In genomic region chr19:10286458-10286872, GRCm38 (mm10) we compare ENCODE assay signal across 17 mouse cellular contexts. TPM values are rescaled to one million over a fixed set of nuclear protein-coding genes. Genes with fewer than 3 reads are reported as not detected.
DNase-seq lines count a peak whose midpoint lies in the region; ATAC-seq and TF ChIP-seq lines count a peak whose summit lies in the region.
"Had no signal": no experiment of that assay in that cellular context is flagged by ENCODE, and none has a peak within 500 bp of the region (broad histone marks: within the 10 kb centered on the region; RNA-seq: fewer than 3 reads in every experiment).

No protein-coding gene starts in this region.

- H3K4me3 ChIP-seq in forebrain, embryonic 10.5 days, result no peak overlapping the region
- no peak overlapping the region for H3K4me3 ChIP-seq in forebrain, postnatal 0 days (ENCODE audit: low read depth, low read length)
- no peak overlapping the region for H3K4me3 ChIP-seq in layer of hippocampus, adult 2 months
- no peak overlapping the region for H3K4me3 ChIP-seq in intestine, embryonic 16.5 days (ENCODE audit: low read length)
- H3K4me3 ChIP-seq in small intestine, adult 2 months (ENCODE audit: low read depth, low read length), result no peak overlapping the region
- H3K4me3 ChIP-seq: embryonic facial prominence, embryonic 15.5 days; forebrain, embryonic 13.5 days; heart, embryonic 12.5 days; limb, embryonic 13.5 days; neural tube, embryonic 15.5 days had no signal

- no peak for ATAC-seq in forebrain, postnatal 0 days
- ATAC-seq in intestine, embryonic 16.5 days, result peak; percentile 43
- ATAC-seq: forebrain, embryonic 13.5 days had no signal

- DNase-seq in forebrain, embryonic 10.5 days (ENCODE audit: extremely low spot score, low spot score), result no peak
- DNase-seq in forebrain, postnatal 0 days, result no peak
- no peak for DNase-seq in layer of hippocampus, adult 2 months (ENCODE audit: low spot score in 2 of 2)
- no peak for DNase-seq in layer of hippocampus, adult 18-20 months (ENCODE audit: low spot score in 2 of 2)
- no peak for DNase-seq in cerebellum, postnatal 36 days
- no peak for DNase-seq in cerebellum, adult 8-10 months
- DNase-seq: cerebellum, adult 11-12 months; right cerebral cortex, adult 18-20 months had no signal

- WGBS in forebrain, embryonic 10.5 days, result 77% methylated on average over 10 of the region's 10 CpGs
- WGBS in forebrain, postnatal 0 days, result 86% methylated on average over 10 of the region's 10 CpGs
- WGBS in intestine, embryonic 16.5 days, result 65% methylated on average over 10 of the region's 10 CpGs
- 30% methylated on average over 10 of the region's 10 CpGs for WGBS in small intestine, adult 2 months

- H3K9me3 ChIP-seq in forebrain, embryonic 10.5 days, result no peaks in the 10 kb centered on the region
- no peaks in the 10 kb centered on the region for H3K9me3 ChIP-seq in forebrain, postnatal 0 days (ENCODE audit: low read length)
- no peaks in the 10 kb centered on the region for H3K9me3 ChIP-seq in intestine, embryonic 16.5 days (ENCODE audit: control insufficient read depth, low read length)
- H3K9me3 ChIP-seq: embryonic facial prominence, embryonic 15.5 days; forebrain, embryonic 13.5 days; heart, embryonic 12.5 days; limb, embryonic 13.5 days; neural tube, embryonic 15.5 days had no signal

- H3K27me3 ChIP-seq in forebrain, embryonic 10.5 days (ENCODE audit: poor library complexity, severe bottlenecking), result peaks cover 7% of the 10 kb centered on the region; the same call in 1 of the 2 replicates
- no peaks in the 10 kb centered on the region for H3K27me3 ChIP-seq in forebrain, postnatal 0 days (ENCODE audit: insufficient read depth, low read length)
- no peaks in the 10 kb centered on the region for H3K27me3 ChIP-seq in intestine, embryonic 16.5 days (replicated peaks; ENCODE audit: control insufficient read depth, insufficient read depth, low read length)
- no peaks in the 10 kb centered on the region for H3K27me3 ChIP-seq in small intestine, adult 2 months (ENCODE audit: control insufficient read depth, insufficient read depth, low read length)
- H3K27me3 ChIP-seq: embryonic facial prominence, embryonic 15.5 days; forebrain, embryonic 13.5 days had no signal

- peak overlapping the region; percentile 56 for H3K27ac ChIP-seq in forebrain, embryonic 10.5 days
- H3K27ac ChIP-seq in forebrain, postnatal 0 days (ENCODE audit: low read depth, low read length), result no peak overlapping the region
- H3K27ac ChIP-seq in layer of hippocampus, adult 2 months, result peak overlapping the region; percentile 96
- H3K27ac ChIP-seq in intestine, embryonic 16.5 days (ENCODE audit: low read length), result no peak overlapping the region
- H3K27ac ChIP-seq in small intestine, adult 2 months (ENCODE audit: insufficient read depth, low read depth, low read length), result peak overlapping the region; percentile 6; the same call in 1 of the 2 replicates
- H3K27ac ChIP-seq: embryonic facial prominence, embryonic 15.5 days; forebrain, embryonic 13.5 days; limb, embryonic 13.5 days; macrophage; neural tube, embryonic 15.5 days had no signal

- no peak for TF ChIP-seq POLR2A in small intestine, adult 2 months (IDR thresholded peaks at IDR 0.05; ENCODE audit: low read depth, low read length)

- H3K4me1 ChIP-seq in forebrain, embryonic 10.5 days, result peaks cover 36% of the 10 kb centered on the region
- H3K4me1 ChIP-seq in forebrain, postnatal 0 days (ENCODE audit: insufficient read depth), result peaks cover 7% of the 10 kb centered on the region; the same call in 1 of the 2 replicates
- H3K4me1 ChIP-seq in intestine, embryonic 16.5 days (ENCODE audit: control insufficient read depth, insufficient read depth, low read length), result peaks cover 38% of the 10 kb centered on the region
- peaks cover 41% of the 10 kb centered on the region for H3K4me1 ChIP-seq in small intestine, adult 2 months (ENCODE audit: control insufficient read depth, insufficient read depth, insufficient read length, low read length)

- no peak overlapping the region for H3K9ac ChIP-seq in forebrain, postnatal 0 days
- H3K9ac ChIP-seq in intestine, embryonic 16.5 days (ENCODE audit: low read depth, low read length), result no peak overlapping the region
- H3K9ac ChIP-seq: embryonic facial prominence, embryonic 15.5 days; forebrain, embryonic 13.5 days; heart, embryonic 12.5 days; limb, embryonic 13.5 days; neural tube, embryonic 15.5 days had no signal

- H3K4me2 ChIP-seq in forebrain, postnatal 0 days (ENCODE audit: low read depth), result no peak overlapping the region
- H3K4me2 ChIP-seq in intestine, embryonic 16.5 days (ENCODE audit: low read depth, low read length), result no peak overlapping the region
- H3K4me2 ChIP-seq: embryonic facial prominence, embryonic 15.5 days; forebrain, embryonic 13.5 days; heart, embryonic 12.5 days; limb, embryonic 13.5 days; neural tube, embryonic 15.5 days had no signal

- no peak for TF ChIP-seq CTCF in forebrain, postnatal 0 days (IDR thresholded peaks at IDR 0.05; ENCODE audit: low read depth)
- TF ChIP-seq CTCF in layer of hippocampus, adult 2 months (conservative IDR thresholded peaks at IDR 0.05), result 0 out of 2 replicates have a peak, but pooled peaks have one; percentile 17
- TF ChIP-seq CTCF in small intestine, adult 2 months (IDR thresholded peaks at IDR 0.05; ENCODE audit: extremely low read depth, insufficient read length, insufficient replicate concordance, low read depth, low read length), result no peak

- no peaks in the 10 kb centered on the region for H3K36me3 ChIP-seq in forebrain, embryonic 10.5 days (replicated peaks)
- H3K36me3 ChIP-seq in forebrain, postnatal 0 days (ENCODE audit: insufficient read depth), result no peaks in the 10 kb centered on the region
- H3K36me3 ChIP-seq in intestine, embryonic 16.5 days (ENCODE audit: control insufficient read depth, insufficient read depth, low read length), result no peaks in the 10 kb centered on the region
- H3K36me3 ChIP-seq in small intestine, adult 2 months (ENCODE audit: control insufficient read depth, insufficient read depth, low read length), result no peaks in the 10 kb centered on the region
- H3K36me3 ChIP-seq: embryonic facial prominence, embryonic 15.5 days; heart, embryonic 12.5 days; limb, embryonic 13.5 days; neural tube, embryonic 15.5 days had no signal

RNA-seq across cellular contexts. Expression of gene Dagla, which starts 18.2 kb away (rescaled TPM):
- 1.7 and 1.9 TPM in 2 replicates for polyA plus RNA-seq in forebrain, embryonic 10.5 days (2016; fragmentation: Nextera tagmentation; extraction: Ambion mirVana)
- total RNA-seq in forebrain, postnatal 0 days (2014; rRNA removed), result 17.4 and 21.8 TPM in 2 replicates
- polyA plus RNA-seq in forebrain, postnatal 0 days (2015; fragmentation: Nextera tagmentation; extraction: Ambion mirVana), result 8.2 and 11.2 TPM in 2 replicates
- 100 to 1,000 TPM; 130 to 131 TPM for total RNA-seq in layer of hippocampus, adult 2 months (2021)
- 100 to 1,000 TPM; 107 to 118 TPM for total RNA-seq in layer of hippocampus, adult 18-20 months (2021)
- 2.6 and 3.2 TPM in 2 replicates for polyA plus RNA-seq in intestine, embryonic 16.5 days (2015; fragmentation: Nextera tagmentation; extraction: Ambion mirVana)
- polyA plus RNA-seq in small intestine, adult 2 months (2012; rRNA removed), result 5.6 and 8.7 TPM in 2 replicates

RNA-seq across cellular contexts. Expression of gene Myrf, which starts 45.9 kb away (rescaled TPM):
- 2.1 and 2.9 TPM in 2 replicates for polyA plus RNA-seq in forebrain, embryonic 10.5 days (2016; fragmentation: Nextera tagmentation; extraction: Ambion mirVana)
- total RNA-seq in forebrain, postnatal 0 days (2014; rRNA removed), result 0.54 and 0.81 TPM in 2 replicates
- polyA plus RNA-seq in forebrain, postnatal 0 days (2015; fragmentation: Nextera tagmentation; extraction: Ambion mirVana), result 0.20 and 0.47 TPM in 2 replicates
- total RNA-seq in layer of hippocampus, adult 2 months (2021), result 10 to 100 TPM; 27.0 to 27.8 TPM
- 10 to 100 TPM; 31.9 to 33.9 TPM for total RNA-seq in layer of hippocampus, adult 18-20 months (2021)
- polyA plus RNA-seq in intestine, embryonic 16.5 days (2015; fragmentation: Nextera tagmentation; extraction: Ambion mirVana), result 9.9 and 10.1 TPM in 2 replicates
- polyA plus RNA-seq in small intestine, adult 2 months (2012; rRNA removed), result 58.3 and 65.5 TPM in 2 replicates
- total RNA-seq: gastrocnemius, adult 8-10 months had no signal

Comparison
In these comparisons a context has a peak if more than half of its experiments do, and no peak if none do; other contexts are left out.
1. H3K27ac ChIP-seq: peak in forebrain, embryonic 10.5 days (single experiment), layer of hippocampus, adult 2 months (single experiment) and small intestine, adult 2 months (single experiment); none in forebrain, postnatal 0 days (single experiment) and intestine, embryonic 16.5 days (single experiment).